Mouse (Mus musculus): Measurements from ENCODE around the gene Adcy1. TPM values are rescaled to one million over a fixed set of nuclear protein-coding genes. Genes with fewer than 3 reads are reported as not detected.

Adcy1 gene
- polyA plus RNA-seq, 1 experiment, result not detected

DNA sequence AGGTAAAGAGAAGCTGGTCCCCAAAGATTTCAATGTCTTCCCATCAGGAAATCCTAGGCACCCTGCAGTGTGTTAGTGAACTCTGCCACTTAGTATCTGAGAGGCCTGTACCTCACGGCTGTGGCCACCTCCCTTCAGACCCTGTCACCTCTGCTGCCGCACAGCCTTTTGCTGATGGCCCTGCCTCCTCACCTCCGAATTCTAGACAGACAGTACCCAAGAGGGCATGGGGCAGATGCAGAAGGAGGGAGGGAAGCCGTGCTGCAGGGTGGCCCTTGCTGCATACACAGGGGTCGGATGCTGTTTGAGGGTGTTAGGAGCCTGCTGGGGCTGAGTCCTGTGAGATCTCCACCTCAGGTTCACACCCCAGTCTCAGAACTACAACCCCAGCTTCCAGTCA, 2.6 kb downstream of the Adcy1 start:
- Histone ChIP-seq H3K4me3 (replicated peaks) (no peak overlapping the region), H3K36me3 (replicated peaks; ENCODE audit: low read length) (no peaks in the 10 kb centered on the region), H3K4me1 (peaks cover 3% of the 10 kb centered on the region; the same call in 1 of the 2 replicates), H3K27me3 (replicated peaks) (peaks cover 47% of the 10 kb centered on the region), H3K9me3 (peaks cover 4% of the 10 kb centered on the region; the same call in 1 of the 2 replicates)
- TF ChIP-seq FLI1 (IDR thresholded peaks at IDR 0.05; ENCODE audit: low read length) (no peak), GATA1 (IDR thresholded peaks at IDR 0.05; ENCODE audit: borderline replicate concordance, low read length) (no peak)

DNA sequence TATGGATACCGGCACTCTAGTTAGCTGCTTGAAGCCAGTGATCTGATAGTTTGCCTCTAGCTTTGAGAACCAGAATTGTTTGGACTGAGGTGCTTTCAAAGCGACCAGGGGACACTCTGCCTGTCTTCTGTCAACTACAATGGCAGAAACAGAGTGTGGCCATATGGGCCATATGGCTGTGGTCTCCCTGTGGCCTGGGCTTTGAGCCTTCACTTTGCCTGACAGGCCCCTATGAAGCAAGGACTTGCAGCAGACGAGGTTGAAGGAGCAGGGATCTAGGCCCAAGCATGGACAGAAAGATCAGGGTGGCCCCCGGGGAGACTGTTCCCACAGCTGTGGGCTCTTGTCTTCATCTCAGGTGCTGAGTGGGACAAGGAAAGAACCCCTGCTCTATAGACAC, 4.0 kb downstream of the Adcy1 start:
- peaks cover 4% of the 10 kb centered on the region; the same call in 1 of the 2 replicates for H3K9me3 ChIP-seq
- no peaks in the 10 kb centered on the region for H3K36me3 ChIP-seq (replicated peaks; ENCODE audit: low read length)
- H3K4me3 ChIP-seq (replicated peaks), result no peak overlapping the region
- peaks cover 3% of the 10 kb centered on the region; the same call in 1 of the 2 replicates for H3K4me1 ChIP-seq
- TF ChIP-seq GATA1 (IDR thresholded peaks at IDR 0.05; ENCODE audit: borderline replicate concordance, low read length) (no peak), FLI1 (IDR thresholded peaks at IDR 0.05; ENCODE audit: low read length) (no peak)
- H3K27me3 ChIP-seq (replicated peaks), result peaks cover 39% of the 10 kb centered on the region

DNA sequence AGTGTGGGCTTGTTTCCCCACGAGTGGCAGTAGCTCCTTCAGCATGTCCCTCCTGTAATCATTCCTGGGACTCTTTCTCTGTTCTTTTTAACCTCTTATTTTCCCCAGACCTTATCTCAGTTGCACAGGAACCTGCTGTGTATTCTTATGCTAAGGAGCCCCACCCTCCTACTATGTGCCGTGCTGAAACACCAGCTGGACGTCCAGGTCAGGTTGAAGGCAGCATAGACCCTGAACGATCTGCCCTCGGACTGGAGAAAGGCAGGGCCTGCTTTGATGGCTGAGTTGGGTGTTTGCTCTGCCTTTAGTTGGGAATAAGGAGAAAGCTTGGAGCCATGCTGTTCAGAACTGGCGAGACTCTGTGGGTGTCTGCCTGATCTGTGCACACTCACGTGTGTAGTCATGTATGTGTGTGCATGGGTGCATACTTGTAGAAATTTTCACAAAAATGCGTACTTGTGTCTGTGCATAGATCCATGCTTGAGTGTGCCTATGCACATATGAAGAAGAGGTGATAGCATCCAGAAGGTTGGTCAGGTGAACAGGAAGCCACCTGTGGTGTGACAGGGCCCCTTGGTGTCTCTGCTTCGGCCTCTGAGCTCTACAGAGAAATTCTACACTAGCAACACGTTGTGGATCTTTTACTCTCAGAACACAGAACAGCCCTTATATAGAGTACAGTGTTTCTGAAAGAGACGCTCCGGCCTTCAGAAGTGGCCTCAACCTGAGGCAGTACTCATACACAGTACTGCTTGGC, 5.4 kb downstream of the Adcy1 start:
- no peak overlapping the region for H3K4me3 ChIP-seq (replicated peaks)
- H3K9me3 ChIP-seq, result peaks cover 4% of the 10 kb centered on the region; the same call in 1 of the 2 replicates
- TF ChIP-seq GATA1 (IDR thresholded peaks at IDR 0.05; ENCODE audit: borderline replicate concordance, low read length) (no peak), FLI1 (IDR thresholded peaks at IDR 0.05; ENCODE audit: low read length) (no peak)
- no peaks in the 10 kb centered on the region for H3K36me3 ChIP-seq (replicated peaks; ENCODE audit: low read length)
- H3K4me1 ChIP-seq, result peaks cover 3% of the 10 kb centered on the region; the same call in 1 of the 2 replicates
- peaks cover 27% of the 10 kb centered on the region for H3K27me3 ChIP-seq (replicated peaks)

DNA sequence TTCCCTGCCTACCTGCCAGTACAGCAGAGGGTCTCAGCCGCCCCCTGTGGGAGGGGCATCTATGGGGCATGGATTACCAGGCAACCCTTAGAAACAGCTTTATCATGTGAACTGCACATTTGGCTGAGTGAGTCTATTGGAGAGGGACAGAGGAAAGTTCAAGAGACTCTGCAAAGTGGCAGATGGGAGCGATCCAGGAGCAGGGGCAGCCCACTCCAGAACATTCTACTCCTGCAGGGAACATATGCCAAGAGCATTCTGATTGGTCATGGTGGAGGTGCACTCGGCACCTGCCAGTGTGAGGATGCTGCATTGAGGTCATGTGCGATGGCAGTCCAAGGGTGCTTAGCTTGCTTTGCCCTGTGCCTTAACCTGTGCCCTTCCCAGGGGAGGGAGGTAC, 6.5 kb downstream of the Adcy1 start:
- Histone ChIP-seq H3K36me3 (replicated peaks; ENCODE audit: low read length) (no peaks in the 10 kb centered on the region), H3K4me1 (no peaks in the 10 kb centered on the region), H3K9me3 (no peaks in the 10 kb centered on the region), H3K27me3 (replicated peaks) (peaks cover 15% of the 10 kb centered on the region), H3K4me3 (replicated peaks) (peak overlapping the region; percentile 54)
- TF ChIP-seq FLI1 (IDR thresholded peaks at IDR 0.05; ENCODE audit: low read length), result no peak
- no peak for TF ChIP-seq GATA1 (IDR thresholded peaks at IDR 0.05; ENCODE audit: borderline replicate concordance, low read length)

DNA sequence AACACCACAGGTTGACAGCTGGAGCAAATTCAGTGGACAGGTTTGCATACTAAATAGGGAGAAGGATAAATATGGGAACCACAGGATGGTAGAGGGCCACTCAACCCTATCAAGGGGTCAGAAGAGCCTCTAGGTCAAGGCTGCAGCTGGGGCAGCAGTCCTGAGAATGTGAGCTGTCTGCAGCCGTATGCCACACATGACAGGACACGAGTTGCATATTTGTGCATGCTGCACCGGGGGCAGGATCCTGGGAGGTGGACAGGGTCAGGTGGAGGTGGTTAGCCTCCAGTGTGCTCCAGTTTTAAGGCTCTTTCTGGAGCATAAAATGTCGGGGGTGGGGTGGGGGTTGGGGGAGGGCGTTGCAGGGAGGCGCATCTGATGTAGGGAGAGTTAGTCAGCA, 8.3 kb downstream of the Adcy1 start:
- no peaks in the 10 kb centered on the region for H3K9me3 ChIP-seq
- H3K4me3 ChIP-seq (replicated peaks), result no peak overlapping the region
- TF ChIP-seq GATA1 (IDR thresholded peaks at IDR 0.05; ENCODE audit: borderline replicate concordance, low read length) (no peak), FLI1 (IDR thresholded peaks at IDR 0.05; ENCODE audit: low read length) (no peak)
- H3K36me3 ChIP-seq (replicated peaks; ENCODE audit: low read length), result no peaks in the 10 kb centered on the region
- H3K4me1 ChIP-seq, result no peaks in the 10 kb centered on the region
- H3K27me3 ChIP-seq (replicated peaks), result no peaks in the 10 kb centered on the region

DNA sequence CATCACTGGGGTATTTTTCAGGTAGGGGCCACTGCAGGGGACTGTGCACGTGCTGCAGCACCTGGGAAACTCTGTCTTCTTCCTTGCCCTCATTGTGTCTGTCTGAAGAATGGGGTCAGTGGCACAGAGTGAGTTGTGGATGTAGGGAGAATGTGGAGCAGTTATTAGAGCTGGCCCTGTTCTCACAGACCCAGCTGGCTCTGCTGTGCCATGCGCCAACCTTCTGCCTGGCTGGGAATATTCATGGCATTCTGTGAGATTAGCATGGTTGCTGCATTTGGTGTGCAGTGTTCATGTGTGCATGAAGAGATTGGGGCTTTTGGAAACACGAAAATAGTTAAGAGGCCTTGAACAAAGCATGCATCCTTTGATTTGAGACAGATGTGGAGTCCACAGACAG, 10.3 kb downstream of the Adcy1 start:
- H3K9me3 ChIP-seq, result no peaks in the 10 kb centered on the region
- H3K36me3 ChIP-seq (replicated peaks; ENCODE audit: low read length), result no peaks in the 10 kb centered on the region
- no peaks in the 10 kb centered on the region for H3K4me1 ChIP-seq
- no peak overlapping the region for H3K4me3 ChIP-seq (replicated peaks)
- no peaks in the 10 kb centered on the region for H3K27me3 ChIP-seq (replicated peaks)
- no peak for TF ChIP-seq FLI1 (IDR thresholded peaks at IDR 0.05; ENCODE audit: low read length)
- TF ChIP-seq GATA1 (IDR thresholded peaks at IDR 0.05; ENCODE audit: borderline replicate concordance, low read length), result no peak

DNA sequence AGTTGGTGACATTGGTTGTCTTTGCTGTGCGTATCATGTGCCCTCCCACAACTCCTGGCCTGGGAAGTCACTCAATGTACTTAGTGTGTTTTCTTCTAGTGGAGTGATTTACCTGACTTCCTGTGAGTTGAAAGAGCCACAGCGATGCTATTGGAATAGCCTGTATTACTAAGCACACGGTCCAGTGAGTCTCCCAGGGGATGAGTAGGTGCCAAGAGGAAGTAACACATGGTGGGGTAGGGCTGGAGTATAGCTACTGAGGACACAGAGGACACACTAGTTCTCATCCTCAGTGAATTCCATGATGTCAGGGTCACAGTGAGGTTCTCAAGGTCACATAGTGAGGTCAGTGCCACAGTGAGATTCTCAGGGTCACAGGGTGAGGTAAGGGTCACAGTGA, 13.2 kb downstream of the Adcy1 start:
- no peak overlapping the region for H3K4me3 ChIP-seq (replicated peaks)
- H3K27me3 ChIP-seq (replicated peaks), result no peaks in the 10 kb centered on the region
- no peaks in the 10 kb centered on the region for H3K36me3 ChIP-seq (replicated peaks; ENCODE audit: low read length)
- TF ChIP-seq GATA1 (IDR thresholded peaks at IDR 0.05; ENCODE audit: borderline replicate concordance, low read length), result no peak
- no peak for TF ChIP-seq FLI1 (IDR thresholded peaks at IDR 0.05; ENCODE audit: low read length)
- no peaks in the 10 kb centered on the region for H3K4me1 ChIP-seq
- H3K9me3 ChIP-seq, result no peaks in the 10 kb centered on the region

DNA sequence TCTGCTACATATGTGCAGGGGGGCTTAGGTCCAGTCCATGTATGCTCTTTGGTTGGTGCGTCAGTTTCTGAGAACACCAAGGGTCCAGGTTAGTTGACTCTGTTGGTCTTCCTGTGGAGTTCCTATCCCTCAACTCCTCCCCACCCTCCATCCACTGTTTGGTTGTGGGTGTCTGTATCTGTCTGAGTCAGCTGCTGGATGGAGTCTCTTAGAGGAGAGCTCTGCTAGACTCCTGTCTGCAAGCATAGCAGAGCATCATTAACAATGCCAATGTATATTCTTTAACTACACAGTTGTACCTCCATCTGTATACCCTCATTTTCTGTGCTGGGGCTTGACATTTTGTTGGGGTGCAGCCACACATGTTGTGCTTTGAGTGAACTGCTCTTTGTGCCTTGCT, 18.6 kb downstream of the Adcy1 start:
- H3K9me3 ChIP-seq, result no peaks in the 10 kb centered on the region; the same call in 1 of the 2 replicates
- no peaks in the 10 kb centered on the region for H3K36me3 ChIP-seq (replicated peaks; ENCODE audit: low read length)
- TF ChIP-seq FLI1 (IDR thresholded peaks at IDR 0.05; ENCODE audit: low read length) (no peak), GATA1 (IDR thresholded peaks at IDR 0.05; ENCODE audit: borderline replicate concordance, low read length) (no peak)
- no peak overlapping the region for H3K4me3 ChIP-seq (replicated peaks)
- no peaks in the 10 kb centered on the region for H3K4me1 ChIP-seq
- no peaks in the 10 kb centered on the region for H3K27me3 ChIP-seq (replicated peaks)

DNA sequence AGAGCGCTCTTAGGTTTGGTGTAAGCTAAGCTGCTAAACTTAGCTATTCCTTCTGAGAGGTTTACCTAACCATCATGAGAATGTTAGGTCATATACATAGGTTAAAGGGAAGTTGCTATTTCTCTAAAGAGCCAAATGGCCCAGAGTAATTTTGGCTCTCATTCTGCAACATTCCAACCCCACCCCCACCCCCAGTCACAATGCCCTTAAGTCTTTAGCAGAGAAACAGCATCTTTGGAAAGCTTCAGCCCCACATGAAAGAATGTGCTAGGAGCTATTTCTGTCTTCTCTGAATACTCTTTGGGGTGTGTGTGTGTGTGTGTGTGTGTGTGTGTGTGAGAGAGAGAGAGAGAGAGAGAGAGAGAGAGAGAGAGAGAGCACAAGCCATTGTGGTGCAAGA, 20.6 kb downstream of the Adcy1 start:
- TF ChIP-seq GATA1 (IDR thresholded peaks at IDR 0.05; ENCODE audit: borderline replicate concordance, low read length) (no peak), FLI1 (IDR thresholded peaks at IDR 0.05; ENCODE audit: low read length) (no peak)
- no peaks in the 10 kb centered on the region; the same call in 1 of the 2 replicates for H3K9me3 ChIP-seq
- no peaks in the 10 kb centered on the region for H3K4me1 ChIP-seq
- H3K36me3 ChIP-seq (replicated peaks; ENCODE audit: low read length), result no peaks in the 10 kb centered on the region
- H3K4me3 ChIP-seq (replicated peaks), result no peak overlapping the region
- no peaks in the 10 kb centered on the region for H3K27me3 ChIP-seq (replicated peaks)

DNA sequence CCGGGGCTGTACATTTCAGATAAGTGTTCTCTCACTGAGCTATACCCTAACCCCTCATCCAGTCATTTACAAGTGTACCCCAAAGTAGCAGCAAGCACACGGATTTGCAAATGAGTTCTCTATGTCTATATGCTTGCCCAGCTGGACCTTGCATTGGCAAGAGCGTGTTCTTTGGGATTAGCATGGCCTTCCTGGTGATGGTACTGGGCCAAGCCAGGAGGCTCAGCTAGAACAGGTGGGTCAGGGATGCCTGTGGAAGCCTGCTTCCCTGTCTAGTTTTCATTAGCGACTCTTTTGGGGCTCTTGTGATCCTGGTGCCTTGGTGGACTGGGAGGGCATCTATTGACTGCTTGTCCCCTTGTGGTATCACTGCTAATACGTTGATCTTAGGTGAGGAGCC, 21.9 kb downstream of the Adcy1 start:
- Histone ChIP-seq H3K36me3 (replicated peaks; ENCODE audit: low read length) (no peaks in the 10 kb centered on the region), H3K4me1 (no peaks in the 10 kb centered on the region), H3K4me3 (replicated peaks) (no peak overlapping the region), H3K9me3 (no peaks in the 10 kb centered on the region; the same call in 1 of the 2 replicates), H3K27me3 (replicated peaks) (no peaks in the 10 kb centered on the region)
- TF ChIP-seq GATA1 (IDR thresholded peaks at IDR 0.05; ENCODE audit: borderline replicate concordance, low read length) (no peak), FLI1 (IDR thresholded peaks at IDR 0.05; ENCODE audit: low read length) (no peak)

All from megakaryocyte, embryonic 14.5 days (primary cell).